In genomic region chr5:88711128-88711527, GRCm38 (mm10) we compare ENCODE assay signal across 10 mouse cellular contexts. TPM values are rescaled to one million over a fixed set of nuclear protein-coding genes. Genes with fewer than 3 reads are reported as not detected.
DNase-seq lines count a peak whose midpoint lies in the region; ATAC-seq lines count a peak whose summit lies in the region.
"Had no signal": no experiment of that assay in that cellular context is flagged by ENCODE, and none has a peak within 500 bp of the region (broad histone marks: within the 10 kb centered on the region; RNA-seq: fewer than 3 reads in every experiment).

No protein-coding gene starts in this region.

- H3K9ac ChIP-seq in heart, embryonic 15.5 days, result no peak overlapping the region
- no peak overlapping the region for H3K9ac ChIP-seq in forebrain, embryonic 15.5 days (replicated peaks)
- H3K9ac ChIP-seq in midbrain, embryonic 11.5 days (ENCODE audit: low read length), result no peak overlapping the region
- H3K9ac ChIP-seq: liver, embryonic 14.5 days had no signal

- DNase-seq in heart, adult 8-10 months (ENCODE audit: low spot score), result no peak
- peak; percentile 54 for DNase-seq in brain, adult 2 months (ENCODE audit: low read depth, low spot score)
- DNase-seq in midbrain, embryonic 11.5 days (ENCODE audit: low spot score, missing footprints), result no peak
- no peak for DNase-seq in cerebellum, postnatal 36 days
- DNase-seq in gastrocnemius, adult 18-20 months (ENCODE audit: low spot score), result no peak
- DNase-seq: kidney, adult 8-10 months had no signal

- ATAC-seq in heart, embryonic 15.5 days (replicated peaks; ENCODE audit: insufficient number of reproducible peaks, insufficient read depth, low FRiP score, low read depth), result no peak; the same call in 1 of the 2 replicates
- peak; percentile 57; the same call in 1 of the 2 replicates for ATAC-seq in forebrain, embryonic 15.5 days (replicated peaks)
- peak; percentile 85 for ATAC-seq in midbrain, embryonic 11.5 days (ENCODE audit: low FRiP score)
- ATAC-seq in cerebellum, adult (ENCODE audit: insufficient number of reproducible peaks, low FRiP score, low TSS enrichment), result no peak

- peaks cover 20% of the 10 kb centered on the region for H3K4me1 ChIP-seq in heart, embryonic 15.5 days (replicated peaks)
- 0 out of 2 replicates have a peak, but pooled peaks cover 4% of the 10 kb centered on the region for H3K4me1 ChIP-seq in forebrain, embryonic 15.5 days
- H3K4me1 ChIP-seq in midbrain, embryonic 11.5 days (ENCODE audit: control insufficient read depth, insufficient read depth, low read length), result peaks cover 13% of the 10 kb centered on the region

- no peaks in the 10 kb centered on the region for H3K9me3 ChIP-seq in heart, embryonic 15.5 days (replicated peaks)
- no peaks in the 10 kb centered on the region for H3K9me3 ChIP-seq in forebrain, embryonic 15.5 days
- no peaks in the 10 kb centered on the region for H3K9me3 ChIP-seq in midbrain, embryonic 11.5 days (ENCODE audit: control insufficient read depth, low read length)

- H3K4me2 ChIP-seq in heart, embryonic 15.5 days, result peak overlapping the region; percentile 56
- no peak overlapping the region for H3K4me2 ChIP-seq in forebrain, embryonic 15.5 days (replicated peaks)
- no peak overlapping the region for H3K4me2 ChIP-seq in midbrain, embryonic 11.5 days

- peak overlapping the region; percentile 96 for H3K27ac ChIP-seq in heart, embryonic 15.5 days
- H3K27ac ChIP-seq in forebrain, embryonic 15.5 days (replicated peaks), result no peak overlapping the region
- peak overlapping the region; percentile 32; the same call in 1 of the 2 replicates for H3K27ac ChIP-seq in midbrain, embryonic 11.5 days (ENCODE audit: low read depth, low read length)
- H3K27ac ChIP-seq: liver, embryonic 14.5 days had no signal

- no peak overlapping the region for H3K4me3 ChIP-seq in heart, embryonic 15.5 days
- H3K4me3 ChIP-seq in forebrain, embryonic 15.5 days, result no peak overlapping the region
- H3K4me3 ChIP-seq in midbrain, embryonic 11.5 days (ENCODE audit: low read depth, low read length), result no peak overlapping the region

- H3K27me3 ChIP-seq in heart, embryonic 15.5 days, result no peaks in the 10 kb centered on the region
- H3K27me3 ChIP-seq in forebrain, embryonic 15.5 days, result no peaks in the 10 kb centered on the region
- no peaks in the 10 kb centered on the region for H3K27me3 ChIP-seq in midbrain, embryonic 11.5 days (ENCODE audit: control insufficient read depth, insufficient read depth, low read length)

- H3K36me3 ChIP-seq in heart, embryonic 15.5 days, result no peaks in the 10 kb centered on the region
- no peaks in the 10 kb centered on the region for H3K36me3 ChIP-seq in forebrain, embryonic 15.5 days
- H3K36me3 ChIP-seq in midbrain, embryonic 11.5 days (ENCODE audit: control insufficient read depth, insufficient read depth, low read length), result no peaks in the 10 kb centered on the region

RNA-seq across cellular contexts. Expression of gene Mob1b, which starts 9.5 kb away (rescaled TPM):
- 15.5 and 15.7 TPM in 2 replicates for polyA plus RNA-seq in heart, embryonic 15.5 days (2015; fragmentation: Nextera tagmentation; extraction: Ambion mirVana)
- 10 to 100 TPM; 17.0 to 25.0 (median 20.9) TPM for total RNA-seq in heart, adult 8-10 months (2022)
- 10.5 and 13.4 TPM in 2 replicates for polyA plus RNA-seq in forebrain, embryonic 15.5 days (2015; fragmentation: Nextera tagmentation; extraction: Ambion mirVana)
- 16.7 and 18.3 TPM in 2 replicates for polyA plus RNA-seq in midbrain, embryonic 11.5 days (2014; fragmentation: Nextera tagmentation; extraction: Ambion mirVana)
- total RNA-seq in gastrocnemius, adult 18-20 months (2021), result 10 to 100 TPM; 17.7 to 20.3 TPM

RNA-seq across cellular contexts. Expression of gene Grsf1, which starts 35.2 kb away (rescaled TPM):
- 67.4 and 71.0 TPM in 2 replicates for polyA plus RNA-seq in heart, embryonic 15.5 days (2015; fragmentation: Nextera tagmentation; extraction: Ambion mirVana)
- 100 to 1,000 TPM; 199 to 220 (median 209) TPM for total RNA-seq in heart, adult 8-10 months (2022)
- 67.9 and 72.3 TPM in 2 replicates for polyA plus RNA-seq in forebrain, embryonic 15.5 days (2015; fragmentation: Nextera tagmentation; extraction: Ambion mirVana)
- 102 and 109 TPM in 2 replicates for polyA plus RNA-seq in midbrain, embryonic 11.5 days (2014; fragmentation: Nextera tagmentation; extraction: Ambion mirVana)
- total RNA-seq in gastrocnemius, adult 18-20 months (2021), result 100 to 1,000 TPM; 142 to 143 TPM

RNA-seq across cellular contexts. Expression of gene Dck, which starts 53.7 kb away (rescaled TPM):
- polyA plus RNA-seq in heart, embryonic 15.5 days (2015; fragmentation: Nextera tagmentation; extraction: Ambion mirVana), result 27.6 and 31.9 TPM in 2 replicates
- 1 to 10 TPM; 1.8 to 2.7 (median 2.4) TPM for total RNA-seq in heart, adult 8-10 months (2022)
- 88.4 and 89.8 TPM in 2 replicates for polyA plus RNA-seq in forebrain, embryonic 15.5 days (2015; fragmentation: Nextera tagmentation; extraction: Ambion mirVana)
- polyA plus RNA-seq in midbrain, embryonic 11.5 days (2014; fragmentation: Nextera tagmentation; extraction: Ambion mirVana), result 143 and 150 TPM in 2 replicates
- 1 to 10 TPM; 1.3 TPM for total RNA-seq in gastrocnemius, adult 18-20 months (2021)

Comparison
In these comparisons a context has a peak if more than half of its experiments do, and no peak if none do; other contexts are left out.
1. ATAC-seq: peak in forebrain, embryonic 15.5 days (single experiment) and midbrain, embryonic 11.5 days (single experiment); none in heart, embryonic 15.5 days (single experiment) and cerebellum, adult (single experiment).